Mouse (Mus musculus): ENCODE results near the gene Olfr564.

Olfr564 gene

GRCm38 (mm10) chr7:102803180-102803579 lies at the start of gene Olfr564:
TSS of gene Olfr564 (plus strand) at chr7:102803480.
- no peak for DNase-seq (ENCODE audit: low spot score)

DNA sequence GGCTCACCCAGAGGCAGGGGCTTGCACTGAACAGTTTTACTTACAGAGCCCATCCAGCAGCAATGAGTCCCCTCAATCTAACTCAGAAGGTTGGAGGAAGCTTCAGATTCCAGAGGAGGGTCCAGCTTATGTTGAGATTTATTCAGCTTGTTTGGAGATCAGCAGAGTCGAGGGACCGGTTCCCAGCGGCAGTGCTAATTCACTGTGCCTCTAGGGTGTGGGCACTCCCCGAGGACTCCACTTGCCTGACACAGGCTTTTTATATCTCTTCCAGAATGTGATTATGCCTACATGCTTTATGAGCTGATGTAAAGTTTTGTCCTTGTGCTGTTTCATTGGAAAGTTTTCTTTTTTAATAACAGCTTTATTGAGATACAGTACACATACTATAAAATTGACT lies 44.0 kb upstream of the Olfr564 start, which contains the start of the genes Olfr560 and Olfr78:
Gene Olfr560, minus strand, starts transcription at position 101 of the 400 bp plus-strand sequence.
Gene Olfr78, minus strand, starts transcription at position 206 of the 400 bp plus-strand sequence.
- no peak for DNase-seq (ENCODE audit: low spot score)

- no peak for DNase-seq (ENCODE audit: low spot score)
These were observed 32.4 kb upstream of the Olfr564 start, which contains the start of gene Olfr561 for GRCm38 (mm10) chr7:102770921-102771320. TSS of gene Olfr561 (plus strand) at chr7:102771221.
